Mouse (Mus musculus) forebrain, embryonic 13.5 days (tissue): Measurements from ENCODE around the gene Olfr1535. TPM values are rescaled to one million over a fixed set of nuclear protein-coding genes. Genes with fewer than 3 reads are reported as not detected.

Source experiments
- ATAC-seq: fragments of 200-750 bp; cut with Nextera tagmentation; 2 replicates; pipeline ENCODE4 v1.8.0; 2017
- H3K27ac ChIP-seq: fragments of 300-500 bp; sonication (generic); 2 replicates; pipeline ENCODE4 v1.5.1; 2015; ENCODE audit warnings: inconsistent platforms, mild to moderate bottlenecking, moderate library complexity
- H3K27me3 ChIP-seq: fragments of 300-500 bp; sonication (generic); 2 replicates; pipeline ENCODE4 v1.6.1; 2015; ENCODE audit warnings: mild to moderate bottlenecking, inconsistent platforms
- H3K36me3 ChIP-seq: fragments of 300-500 bp; sonication (generic); 2 replicates; pipeline ENCODE4 v1.6.1; 2015; ENCODE audit warnings: mild to moderate bottlenecking, inconsistent platforms; ENCODE audit not compliant: poor library complexity, severe bottlenecking
- H3K4me1 ChIP-seq: fragments of 300-500 bp; sonication (generic); 2 replicates; pipeline ENCODE4 v1.6.1; 2015; ENCODE audit warnings: inconsistent platforms
- H3K4me2 ChIP-seq: fragments of 300-500 bp; sonication (generic); 2 replicates; pipeline ENCODE4 v1.6.1; 2015; ENCODE audit warnings: inconsistent platforms, mild to moderate bottlenecking, moderate library complexity
- H3K4me3 ChIP-seq: fragments of 300-500 bp; sonication (generic); 2 replicates; pipeline ENCODE4 v1.5.1; 2015; ENCODE audit warnings: mild to moderate bottlenecking, inconsistent platforms
- H3K9ac ChIP-seq: fragments of 300-500 bp; sonication (generic); 2 replicates; pipeline ENCODE4 v1.6.1; 2015; ENCODE audit warnings: mild to moderate bottlenecking, inconsistent platforms
- H3K9me3 ChIP-seq: fragments of 300-500 bp; sonication (generic); replicated peaks from 2 replicates; pipeline ENCODE4 v1.6.1; 2016; ENCODE audit warnings: inconsistent platforms
- WGBS: fragments of 180-500 bp; shearing (Covaris S2); methylation state at CpG from one replicate; pipeline ENCODE4 v1.1.7; 2015; 5-methylcytosine and 5-hydroxymethylcytosine counted together
- polyA plus RNA-seq: library from polyadenylated mRNA; unstranded; fragments of >200 nt; fragmentation: Nextera tagmentation; extraction: Ambion mirVana; gene quantifications from 2 replicates; pipeline ENCODE4 v1.2.1, GENCODE M21; 2015

Olfr1535 gene
- polyA plus RNA-seq: not detected in 2 replicates

DNA sequence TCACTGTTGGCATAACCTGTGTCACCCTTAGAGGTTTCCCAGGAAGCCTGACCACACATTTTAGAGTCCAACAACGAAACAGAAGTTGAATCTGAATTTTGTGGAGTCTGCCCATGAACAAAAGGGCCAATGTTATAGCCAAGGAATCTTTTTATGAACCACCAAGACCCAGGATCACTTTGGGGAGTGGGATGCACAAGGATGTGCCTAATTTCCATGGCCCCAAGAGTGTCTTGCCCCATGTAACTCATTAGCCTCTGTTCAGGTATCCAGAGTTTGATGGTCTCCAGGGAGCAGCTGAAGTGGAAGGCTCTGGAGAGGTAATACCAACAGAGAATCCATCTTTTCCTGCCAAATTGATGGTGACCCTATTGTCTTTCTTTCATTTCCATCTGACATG lies at the start of gene Olfr1535:
Gene Olfr1535, minus strand, starts transcription at position 101 of the 400 bp plus-strand sequence.
- Histone ChIP-seq H3K4me1 (no peaks in the 10 kb centered on the region), H3K9ac (no peak within 1 kb of the TSS), H3K4me3 (no peak within 1 kb of the TSS), H3K27ac (no peak within 1 kb of the TSS), H3K36me3 (no peaks in the 10 kb centered on the region), H3K9me3 (no peaks in the 10 kb centered on the region), H3K27me3 (no peaks in the 10 kb centered on the region), H3K4me2 (no peak within 1 kb of the TSS)
- ATAC-seq: no peak
- 63% methylated on average over 1 of the region's 1 CpGs for WGBS

DNA sequence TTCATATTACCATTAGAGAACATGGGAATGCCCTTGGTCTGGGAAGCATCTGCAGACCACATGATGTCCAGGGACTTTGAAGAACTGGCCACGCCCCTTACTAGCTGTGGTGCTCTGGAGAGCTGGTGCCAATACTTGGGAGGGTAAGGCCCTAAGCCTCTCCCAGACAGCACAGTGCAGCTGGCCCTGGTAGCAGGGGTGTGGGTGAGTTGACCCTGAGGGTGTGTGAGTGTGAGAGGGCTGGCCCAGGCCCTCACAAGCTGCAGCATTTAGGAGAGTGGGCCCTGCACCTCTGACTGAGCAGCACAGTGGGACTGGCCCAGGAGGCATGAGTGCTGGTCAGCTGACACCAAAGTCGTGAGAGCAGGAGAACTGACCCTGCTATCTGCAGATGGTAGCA lies 31.9 kb upstream of the Olfr1535 start:
- ATAC-seq: no peak
- WGBS: 81% methylated on average over 2 of the region's 2 CpGs
- Histone ChIP-seq H3K4me2 (no peak overlapping the region), H3K27ac (no peak overlapping the region), H3K4me3 (no peak overlapping the region), H3K36me3 (no peaks in the 10 kb centered on the region), H3K4me1 (no peaks in the 10 kb centered on the region), H3K27me3 (no peaks in the 10 kb centered on the region), H3K9ac (no peak overlapping the region), H3K9me3 (no peaks in the 10 kb centered on the region)

- Histone ChIP-seq H3K27me3 (no peaks in the 10 kb centered on the region), H3K27ac (no peak within 1 kb of the TSS), H3K9me3 (no peaks in the 10 kb centered on the region), H3K4me1 (no peaks in the 10 kb centered on the region), H3K9ac (no peak within 1 kb of the TSS), H3K4me2 (no peak within 1 kb of the TSS), H3K36me3 (no peaks in the 10 kb centered on the region), H3K4me3 (no peak within 1 kb of the TSS)
- WGBS: 96% methylated on average over 2 of the region's 2 CpGs
- ATAC-seq: no peak
Observed at GRCm38 (mm10) chr13:21581659-21582058, 22.0 kb upstream of the Olfr1535 start, which contains the start of gene Olfr1364. Gene Olfr1364 (minus strand): TSS chr13:21581759.

DNA sequence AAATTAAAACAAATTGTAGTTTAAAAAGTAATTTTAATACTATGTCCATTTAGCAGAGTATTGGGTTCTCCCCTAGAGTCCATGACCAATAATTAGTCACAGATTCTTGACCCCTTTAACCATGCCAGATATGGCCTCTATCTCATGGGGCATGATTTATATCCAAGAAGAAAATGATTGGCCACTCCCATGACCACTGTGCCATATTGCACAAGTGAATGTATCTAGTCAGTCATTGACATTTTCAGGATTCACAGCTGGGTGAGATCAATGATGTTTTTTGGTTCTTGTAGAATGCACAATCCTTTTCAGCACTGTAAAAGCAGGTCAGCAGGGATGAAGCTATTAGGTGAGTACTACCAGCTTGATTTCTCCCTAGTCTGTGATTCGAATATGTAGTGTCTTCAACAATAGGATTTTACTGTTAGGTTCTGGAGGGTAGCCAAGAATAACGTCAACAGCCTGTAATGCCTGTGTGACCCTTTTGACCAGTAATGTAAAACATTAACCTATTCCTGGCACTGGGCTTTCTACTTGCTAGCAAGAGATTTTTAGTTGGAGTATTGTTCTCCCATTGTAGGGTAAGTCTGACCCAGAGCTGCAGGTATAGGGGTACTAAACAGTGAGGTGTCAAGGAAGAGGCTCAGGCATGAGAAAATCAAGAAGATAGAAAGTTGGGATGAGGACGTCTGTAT lies 9.1 kb downstream of the Olfr1535 start:
- Histone ChIP-seq H3K4me1 (no peaks in the 10 kb centered on the region), H3K36me3 (no peaks in the 10 kb centered on the region), H3K4me3 (no peak overlapping the region), H3K9ac (no peak overlapping the region), H3K27me3 (no peaks in the 10 kb centered on the region), H3K27ac (no peak overlapping the region), H3K4me2 (no peak overlapping the region), H3K9me3 (no peaks in the 10 kb centered on the region)
- WGBS: 70% methylated on average over 3 of the region's 3 CpGs
- ATAC-seq: no peak

- no peak overlapping the region for H3K4me3 ChIP-seq
- no peaks in the 10 kb centered on the region for H3K4me1 ChIP-seq
- H3K27me3 ChIP-seq: no peaks in the 10 kb centered on the region
- no peaks in the 10 kb centered on the region for H3K9me3 ChIP-seq
- H3K9ac ChIP-seq: no peak overlapping the region
- H3K4me2 ChIP-seq: no peak overlapping the region
- H3K36me3 ChIP-seq: no peaks in the 10 kb centered on the region
- no peak overlapping the region for H3K27ac ChIP-seq
- 89% methylated on average over 3 of the region's 3 CpGs for WGBS
- ATAC-seq: no peak
Observed at GRCm38 (mm10) chr13:21549487-21549886, 10.2 kb downstream of the Olfr1535 start.

DNA sequence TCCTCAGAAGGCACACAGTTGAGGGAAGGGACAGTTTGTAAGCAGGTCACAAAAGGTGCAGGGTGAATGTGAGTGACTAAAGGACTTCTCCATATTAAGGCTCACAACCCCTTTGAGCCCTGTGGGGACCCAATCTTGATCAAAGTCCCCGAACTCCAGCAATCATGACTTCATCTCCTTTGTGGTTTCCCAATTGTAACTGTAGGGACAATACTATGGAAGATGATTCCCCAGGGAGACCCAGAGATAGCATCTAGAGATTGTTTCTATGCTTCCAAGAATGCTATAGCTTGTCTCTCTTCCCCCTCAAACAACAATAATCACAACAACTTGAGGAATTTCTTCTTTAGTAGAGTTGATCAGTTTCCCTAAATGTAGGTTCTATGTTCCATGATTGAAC lies 17.0 kb downstream of the Olfr1535 start, which contains the start of gene Olfr1366:
Gene Olfr1366, minus strand, starts transcription at position 101 of the 400 bp plus-strand sequence.
- Histone ChIP-seq H3K27ac (no peak within 1 kb of the TSS), H3K4me1 (no peaks in the 10 kb centered on the region), H3K36me3 (no peaks in the 10 kb centered on the region), H3K4me3 (no peak within 1 kb of the TSS), H3K9ac (no peak within 1 kb of the TSS), H3K9me3 (no peaks in the 10 kb centered on the region), H3K4me2 (no peak within 1 kb of the TSS), H3K27me3 (no peaks in the 10 kb centered on the region)
- 80% methylated on average over 1 of the region's 1 CpGs for WGBS
- ATAC-seq: no peak

- peak within 1 kb of the TSS; percentile 96 for H3K9ac ChIP-seq
- peaks cover 4% of the 10 kb centered on the region; the same call in 1 of the 2 replicates for H3K27me3 ChIP-seq
- under 1% methylated on average over 39 of the region's 39 CpGs for WGBS
- peak within 1 kb of the TSS; percentile 90 for H3K4me3 ChIP-seq
- H3K27ac ChIP-seq: peak within 1 kb of the TSS; percentile 86
- H3K4me1 ChIP-seq: peaks cover 10% of the 10 kb centered on the region
- H3K4me2 ChIP-seq: peak within 1 kb of the TSS; percentile 62
- no peaks in the 10 kb centered on the region for H3K9me3 ChIP-seq
- peaks cover 12% of the 10 kb centered on the region for H3K36me3 ChIP-seq
- ATAC-seq: peak; percentile 99
Observed at GRCm38 (mm10) chr13:21530781-21531201, 28.9 kb downstream of the Olfr1535 start, which contains the start of gene Zkscan8. Gene Zkscan8 (minus strand): TSS chr13:21531120.

GRCm38 (mm10) chr13:21530136-21530535 lies 29.6 kb downstream of the Olfr1535 start:
- no peak overlapping the region for H3K27ac ChIP-seq
- H3K4me3 ChIP-seq: peak overlapping the region; percentile 90
- H3K9ac ChIP-seq: peak overlapping the region; percentile 30; the same call in 1 of the 2 replicates
- peaks cover 17% of the 10 kb centered on the region for H3K36me3 ChIP-seq
- peaks cover 10% of the 10 kb centered on the region for H3K4me1 ChIP-seq
- WGBS: 55% methylated on average over 7 of the region's 7 CpGs
- H3K27me3 ChIP-seq: peaks cover 4% of the 10 kb centered on the region; the same call in 1 of the 2 replicates
- ATAC-seq: no peak
- no peaks in the 10 kb centered on the region for H3K9me3 ChIP-seq
- H3K4me2 ChIP-seq: peak overlapping the region; percentile 62

- ATAC-seq: peak; percentile 100
- H3K27me3 ChIP-seq: no peaks in the 10 kb centered on the region
- H3K9me3 ChIP-seq: no peaks in the 10 kb centered on the region
- peak overlapping the region; percentile 68 for H3K9ac ChIP-seq
- peak overlapping the region; percentile 63 for H3K4me2 ChIP-seq
- peaks cover 3% of the 10 kb centered on the region; the same call in 1 of the 2 replicates for H3K4me1 ChIP-seq
- H3K27ac ChIP-seq: peak overlapping the region; percentile 69
- H3K36me3 ChIP-seq: no peaks in the 10 kb centered on the region
- peak overlapping the region; percentile 65 for H3K4me3 ChIP-seq
- under 1% methylated on average over 21 of the region's 21 CpGs for WGBS
Observed at GRCm38 (mm10) chr13:21506221-21506649, 53.5 kb downstream of the Olfr1535 start.

Other genes with a start within 250 kb of the Olfr1535 start
- gene Gpx6, start 247.8 kb downstream of the Olfr1535 start, polyA plus RNA-seq: not detected in 2 replicates
- not detected in 2 replicates for gene Olfr1367, start 213.0 kb downstream of the Olfr1535 start, polyA plus RNA-seq
- 16.4 and 18.1 TPM in 2 replicates for gene Zscan12, start 197.1 kb downstream of the Olfr1535 start, polyA plus RNA-seq
- gene Zkscan3, start 157.1 kb downstream of the Olfr1535 start, polyA plus RNA-seq: 97.9 and 98.4 TPM in 2 replicates
- gene Pgbd1, start 118.8 kb downstream of the Olfr1535 start, polyA plus RNA-seq: 3.7 and 4.4 TPM in 2 replicates
- gene Zscan26, start 106.2 kb downstream of the Olfr1535 start, polyA plus RNA-seq: 21.7 and 25.4 TPM in 2 replicates
- 2.9 and 3.5 TPM in 2 replicates for gene Nkapl, start 91.4 kb downstream of the Olfr1535 start, polyA plus RNA-seq
- 7.3 and 7.7 TPM in 2 replicates for gene Zkscan4, start 81.0 kb downstream of the Olfr1535 start, polyA plus RNA-seq
- not detected in 2 replicates for gene Gm10065, start 80.5 kb downstream of the Olfr1535 start, polyA plus RNA-seq
- 0.21 and 0.54 TPM in 2 replicates for gene AK157302, start 64.7 kb downstream of the Olfr1535 start, polyA plus RNA-seq
- 7.5 TPM in 2 replicates for gene Gm11273, start 58.5 kb downstream of the Olfr1535 start, polyA plus RNA-seq
- 6.1 and 7.4 TPM in 2 replicates for gene Zkscan8, start 28.8 kb downstream of the Olfr1535 start, polyA plus RNA-seq
- gene Olfr1366, start 17.1 kb downstream of the Olfr1535 start, polyA plus RNA-seq: 0.17 and 0.33 TPM in 2 replicates
- not detected in 2 replicates for gene Olfr1364, start 21.9 kb upstream of the Olfr1535 start, polyA plus RNA-seq
- not detected in 2 replicates for gene Olfr1362, start 54.1 kb upstream of the Olfr1535 start, polyA plus RNA-seq
- not detected in 2 replicates for gene Olfr11, start 82.6 kb upstream of the Olfr1535 start, polyA plus RNA-seq
- gene Olfr1361, start 103.5 kb upstream of the Olfr1535 start, polyA plus RNA-seq: not detected in 2 replicates
- not detected in 2 replicates for gene Olfr1360, start 117.5 kb upstream of the Olfr1535 start, polyA plus RNA-seq
- not detected in 2 replicates for gene Olfr1359, start 138.2 kb upstream of the Olfr1535 start, polyA plus RNA-seq
- 1.7 and 4.8 TPM in 2 replicates for gene Hist1h2bl, start 156.2 kb upstream of the Olfr1535 start, polyA plus RNA-seq
- 23.7 and 32.4 TPM in 2 replicates for gene Hist1h2ai, start 156.5 kb upstream of the Olfr1535 start, polyA plus RNA-seq
- gene Hist1h3h, start 157.8 kb upstream of the Olfr1535 start, polyA plus RNA-seq: 23.7 and 35.3 TPM in 2 replicates
- gene Hist1h2bm, start 162.2 kb upstream of the Olfr1535 start, polyA plus RNA-seq: 5.9 and 6.9 TPM in 2 replicates
- 1.3 and 1.9 TPM in 2 replicates for gene Hist1h4j, start 175.2 kb upstream of the Olfr1535 start, polyA plus RNA-seq
- 6.9 and 11.1 TPM in 2 replicates for gene Hist1h4k, start 190.6 kb upstream of the Olfr1535 start, polyA plus RNA-seq
- gene Hist1h2ak, start 193.9 kb upstream of the Olfr1535 start, polyA plus RNA-seq: 49.6 and 61.0 TPM in 2 replicates
- 4.0 and 8.4 TPM in 2 replicates for gene Hist1h2bn, start 194.2 kb upstream of the Olfr1535 start, polyA plus RNA-seq
- gene Hist1h1b, start 220.7 kb upstream of the Olfr1535 start, polyA plus RNA-seq: 37.1 and 38.4 TPM in 2 replicates
- 166 and 192 TPM in 2 replicates for gene Hist1h3i, start 223.5 kb upstream of the Olfr1535 start, polyA plus RNA-seq
- gene Hist1h2an, start 227.3 kb upstream of the Olfr1535 start, polyA plus RNA-seq: 12.8 and 16.1 TPM in 2 replicates
- 2.1 and 2.3 TPM in 2 replicates for gene Hist1h2bp, start 227.6 kb upstream of the Olfr1535 start, polyA plus RNA-seq